Mouse (Mus musculus): ENCODE data around the gene Itga9. TPM values are rescaled to one million over a fixed set of nuclear protein-coding genes. Genes with fewer than 3 reads are reported as not detected.
A peak's percentile ranks its signal among the peaks of the same experiment; 100 is the strongest.

The Itga9 gene
- total and polyA plus RNA-seq, 2 experiments from 2014 or later, result 10.7 to 61.5 TPM

GRCm38 (mm10) chr9:118714536-118714935, 108.0 kb downstream of the Itga9 start:
- Histone ChIP-seq H3K9me3 (replicated peaks; ENCODE audit: control insufficient read depth, low read length) (no peaks in the 10 kb centered on the region), H3K4me2 (ENCODE audit: low read depth, low read length) (no peak overlapping the region), H3K4me1 (ENCODE audit: control insufficient read depth, insufficient read depth) (0 out of 2 replicates have a peak, but pooled peaks cover 15% of the 10 kb centered on the region), H3K36me3 (replicated peaks; ENCODE audit: control insufficient read depth, insufficient read depth, low read length) (peaks cover 14% of the 10 kb centered on the region; the same call in 1 of the 2 replicates), H3K9ac (replicated peaks; ENCODE audit: low read depth, low read length) (no peak overlapping the region), H3K4me3 (ENCODE audit: low read depth, low read length) (no peak overlapping the region), H3K27ac (ENCODE audit: low read depth) (no peak overlapping the region), H3K27me3 (ENCODE audit: control insufficient read depth, insufficient read depth, low read length) (no peaks in the 10 kb centered on the region)
- no peak for ATAC-seq (ENCODE audit: insufficient read depth, low read depth)
- 80% methylated on average over 5 of the region's 5 CpGs for WGBS
- DNase-seq (ENCODE audit: low spot score), result no peak
- no peak for TF ChIP-seq CTCF (IDR thresholded peaks at IDR 0.05; ENCODE audit: low read depth)
- no peak for TF ChIP-seq EP300 (IDR thresholded peaks at IDR 0.05; ENCODE audit: low read depth)

GRCm38 (mm10) chr9:118715971-118716628, 109.6 kb downstream of the Itga9 start:
- no peak for ATAC-seq (ENCODE audit: insufficient read depth, low read depth)
- DNase-seq (ENCODE audit: low spot score), result no peak
- WGBS, result 60% methylated on average over 9 of the region's 9 CpGs

GRCm38 (mm10) chr9:118717436-118717835, 110.9 kb downstream of the Itga9 start:
- peak; percentile 64 for ATAC-seq (ENCODE audit: insufficient read depth, low read depth)
- peak overlapping the region; percentile 52 for H3K27ac ChIP-seq (ENCODE audit: low read depth)

More at GRCm38 (mm10) chr9:118715971-118716628, 109.6 kb downstream of the Itga9 start:
- TF ChIP-seq EP300 (IDR thresholded peaks at IDR 0.05; ENCODE audit: low read depth), result no peak
- TF ChIP-seq CTCF (IDR thresholded peaks at IDR 0.05; ENCODE audit: low read depth), result no peak
- H3K4me2 ChIP-seq (ENCODE audit: low read depth, low read length), result no peak overlapping the region
- no peak overlapping the region for H3K9ac ChIP-seq (replicated peaks; ENCODE audit: low read depth, low read length)
- peak overlapping the region; percentile 3; the same call in 1 of the 2 replicates for H3K27ac ChIP-seq (ENCODE audit: low read depth)
- H3K36me3 ChIP-seq (replicated peaks; ENCODE audit: control insufficient read depth, insufficient read depth, low read length), result peaks cover 11% of the 10 kb centered on the region; the same call in 1 of the 2 replicates
- no peak overlapping the region for H3K4me3 ChIP-seq (ENCODE audit: low read depth, low read length)
- no peaks in the 10 kb centered on the region for H3K9me3 ChIP-seq (replicated peaks; ENCODE audit: control insufficient read depth, low read length)
- no peaks in the 10 kb centered on the region for H3K27me3 ChIP-seq (ENCODE audit: control insufficient read depth, insufficient read depth, low read length)
- H3K4me1 ChIP-seq (ENCODE audit: control insufficient read depth, insufficient read depth), result 0 out of 2 replicates have a peak, but pooled peaks cover 15% of the 10 kb centered on the region

GRCm38 (mm10) chr9:118718511-118718910, 112.0 kb downstream of the Itga9 start:
- Histone ChIP-seq H3K27me3 (ENCODE audit: control insufficient read depth, insufficient read depth, low read length) (no peaks in the 10 kb centered on the region), H3K4me1 (ENCODE audit: control insufficient read depth, insufficient read depth) (0 out of 2 replicates have a peak, but pooled peaks cover 15% of the 10 kb centered on the region), H3K36me3 (replicated peaks; ENCODE audit: control insufficient read depth, insufficient read depth, low read length) (0 out of 2 replicates have a peak, but pooled peaks cover 3% of the 10 kb centered on the region), H3K4me2 (ENCODE audit: low read depth, low read length) (no peak overlapping the region), H3K9ac (replicated peaks; ENCODE audit: low read depth, low read length) (no peak overlapping the region), H3K4me3 (ENCODE audit: low read depth, low read length) (no peak overlapping the region), H3K27ac (ENCODE audit: low read depth) (no peak overlapping the region), H3K9me3 (replicated peaks; ENCODE audit: control insufficient read depth, low read length) (no peaks in the 10 kb centered on the region)
- ATAC-seq (ENCODE audit: insufficient read depth, low read depth), result no peak
- DNase-seq (ENCODE audit: low spot score), result no peak
- TF ChIP-seq CTCF (IDR thresholded peaks at IDR 0.05; ENCODE audit: low read depth) (no peak), EP300 (IDR thresholded peaks at IDR 0.05; ENCODE audit: low read depth) (no peak)
- 84% methylated on average over 2 of the region's 2 CpGs for WGBS

More at GRCm38 (mm10) chr9:118717436-118717835, 110.9 kb downstream of the Itga9 start:
- peak; percentile 74 for DNase-seq (ENCODE audit: low spot score)
- H3K4me1 ChIP-seq (ENCODE audit: control insufficient read depth, insufficient read depth), result 0 out of 2 replicates have a peak, but pooled peaks cover 15% of the 10 kb centered on the region
- H3K4me3 ChIP-seq (ENCODE audit: low read depth, low read length), result no peak overlapping the region
- H3K9ac ChIP-seq (replicated peaks; ENCODE audit: low read depth, low read length), result no peak overlapping the region
- 15% methylated on average over 3 of the region's 3 CpGs for WGBS
- H3K9me3 ChIP-seq (replicated peaks; ENCODE audit: control insufficient read depth, low read length), result no peaks in the 10 kb centered on the region
- H3K36me3 ChIP-seq (replicated peaks; ENCODE audit: control insufficient read depth, insufficient read depth, low read length), result 0 out of 2 replicates have a peak, but pooled peaks cover 3% of the 10 kb centered on the region
- peak; percentile 53; the same call in 1 of the 2 replicates for TF ChIP-seq EP300 (IDR thresholded peaks at IDR 0.05; ENCODE audit: low read depth)
- no peak for TF ChIP-seq CTCF (IDR thresholded peaks at IDR 0.05; ENCODE audit: low read depth)
- no peak overlapping the region for H3K4me2 ChIP-seq (ENCODE audit: low read depth, low read length)
- no peaks in the 10 kb centered on the region for H3K27me3 ChIP-seq (ENCODE audit: control insufficient read depth, insufficient read depth, low read length)

GRCm38 (mm10) chr9:118721056-118721455, 114.6 kb downstream of the Itga9 start:
- H3K27me3 ChIP-seq (ENCODE audit: control insufficient read depth, insufficient read depth, low read length), result no peaks in the 10 kb centered on the region
- H3K4me2 ChIP-seq (ENCODE audit: low read depth, low read length), result no peak overlapping the region
- H3K4me1 ChIP-seq (ENCODE audit: control insufficient read depth, insufficient read depth), result peaks cover 27% of the 10 kb centered on the region
- no peaks in the 10 kb centered on the region for H3K36me3 ChIP-seq (replicated peaks; ENCODE audit: control insufficient read depth, insufficient read depth, low read length)
- ATAC-seq (ENCODE audit: insufficient read depth, low read depth) (no peak), DNase-seq (ENCODE audit: low spot score) (no peak)
- H3K9ac ChIP-seq (replicated peaks; ENCODE audit: low read depth, low read length), result no peak overlapping the region
- H3K27ac ChIP-seq (ENCODE audit: low read depth), result no peak overlapping the region
- H3K9me3 ChIP-seq (replicated peaks; ENCODE audit: control insufficient read depth, low read length), result no peaks in the 10 kb centered on the region
- no peak overlapping the region for H3K4me3 ChIP-seq (ENCODE audit: low read depth, low read length)
- TF ChIP-seq EP300 (IDR thresholded peaks at IDR 0.05; ENCODE audit: low read depth) (no peak), CTCF (IDR thresholded peaks at IDR 0.05; ENCODE audit: low read depth) (no peak)
- 97% methylated on average over 6 of the region's 6 CpGs for WGBS

All from heart, postnatal 0 days (tissue).